Mouse (Mus musculus) MN1 (cell line): ENCODE measurements around the gene Cdk9.

ENCODE experiments used
- DNase-seq: peaks from one replicate; pipeline ENCODE4 v3.0.0-alpha.2; 2016; ENCODE audit warnings: low spot score

Gene Cdk9

GRCm38 (mm10) chr2:32673176-32673917, 39.5 kb downstream of the Cdk9 start:
- no peak for DNase-seq

- no peak for DNase-seq
Measured at GRCm38 (mm10) chr2:32671907-32672595, 40.8 kb downstream of the Cdk9 start.

- no peak for DNase-seq
Measured at GRCm38 (mm10) chr2:32671147-32671546, 41.7 kb downstream of the Cdk9 start.

- no peak for DNase-seq
Measured at GRCm38 (mm10) chr2:32669876-32670275, 43.0 kb downstream of the Cdk9 start.

GRCm38 (mm10) chr2:32668176-32668575, 44.7 kb downstream of the Cdk9 start:
- DNase-seq, result no peak

GRCm38 (mm10) chr2:32667775-32668174, 45.1 kb downstream of the Cdk9 start:
- DNase-seq, result no peak

GRCm38 (mm10) chr2:32665853-32666252, 47.0 kb downstream of the Cdk9 start:
- DNase-seq, result no peak

GRCm38 (mm10) chr2:32665345-32665744, 47.5 kb downstream of the Cdk9 start:
- DNase-seq, result no peak

- peak; percentile 32 for DNase-seq
Measured at GRCm38 (mm10) chr2:32662291-32662690, 50.6 kb downstream of the Cdk9 start.

GRCm38 (mm10) chr2:32661509-32662107, 51.3 kb downstream of the Cdk9 start:
- DNase-seq, result peak; percentile 56

- DNase-seq, result no peak
Measured at GRCm38 (mm10) chr2:32658873-32659272, 54.0 kb downstream of the Cdk9 start.

GRCm38 (mm10) chr2:32655826-32656225, 57.0 kb downstream of the Cdk9 start:
- DNase-seq, result no peak
